Mouse (Mus musculus) left cerebral cortex, postnatal 4 days (tissue): ENCODE data around the gene Ccdc65. TPM values are rescaled to one million over a fixed set of nuclear protein-coding genes. Genes with fewer than 3 reads are reported as not detected.

Experiments
- DNase-seq: peaks from one replicate; pipeline ENCODE4 v3.0.0-alpha.2; 2022
- intact Hi-C: fragments of 180-260 bp; cut with DNase I; formaldehyde crosslinking; loops from one replicate; pipeline ENCODE4 v1.15.1; 2025
- total RNA-seq, 2 experiments: library from RNA; stranded (reverse); gene quantifications; 2 replicates each; pipeline ENCODE4 v1.2.3; 2021

Ccdc65 gene
- total RNA-seq, result 10 to 100 TPM in 1 of 2 experiments, 1 to 10 TPM in 1; 9.9 to 10.3 TPM

GRCm38 (mm10) chr15:98707766-98708372 lies at the start of gene Ccdc65:
Ccdc65 (plus strand) TSS chr15:98708207.
- intact Hi-C loops, result no loop called here
- peak; percentile 85 for DNase-seq

GRCm38 (mm10) chr15:98662198-98662566 lies 45.8 kb upstream of the Ccdc65 start:
- intact Hi-C loops, result loop anchor here (5.0 kb wide), 2 partner anchors 35 to 135 kb away; no protein-coding TSS in a partner anchor
- no peak for DNase-seq

DNA sequence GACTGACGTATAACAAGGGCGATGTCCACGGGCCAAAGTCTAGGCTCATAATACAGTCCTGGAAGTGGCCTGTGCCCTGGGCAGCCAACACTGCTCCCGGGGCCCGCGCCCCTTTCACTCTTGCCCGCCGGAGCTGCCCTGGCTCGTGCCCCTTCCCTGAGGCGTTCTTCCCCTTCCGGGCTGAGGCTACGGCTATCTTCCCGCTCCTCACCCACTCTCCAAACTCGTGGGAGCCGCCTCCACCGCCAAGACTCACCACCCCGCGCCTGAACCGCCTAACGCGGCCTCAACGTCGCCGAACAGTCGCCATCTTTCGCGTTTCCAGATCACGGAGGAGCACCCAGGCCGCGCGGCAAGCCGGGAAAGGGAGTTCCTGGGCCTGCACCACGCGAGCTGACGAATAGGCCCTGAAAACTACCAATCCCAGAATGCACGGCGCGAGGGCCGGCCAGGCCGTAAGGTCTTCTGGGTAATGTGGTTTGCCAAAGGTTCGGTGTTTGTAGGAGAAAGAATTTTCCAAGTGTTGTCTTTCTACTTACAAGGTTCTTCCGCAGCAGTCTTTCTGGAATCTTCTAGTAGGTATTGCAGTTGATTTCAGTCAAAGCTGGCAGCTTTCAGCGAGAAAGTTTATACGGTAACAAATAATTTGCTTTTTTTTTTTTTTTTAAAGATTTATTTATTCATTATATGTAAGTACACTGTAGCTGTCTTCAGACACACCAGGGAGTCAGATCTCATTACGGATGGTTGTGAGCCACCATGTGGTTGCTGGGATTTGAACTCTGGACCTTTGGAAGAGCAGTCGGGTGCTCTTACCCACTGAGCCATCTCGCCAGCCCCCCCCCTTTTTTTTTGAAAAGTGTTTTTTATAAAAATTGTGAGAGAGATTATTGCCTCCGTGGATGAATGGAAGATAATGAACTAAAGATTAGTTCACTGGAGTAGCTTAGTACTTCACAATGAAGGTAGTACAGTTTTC lies 45.2 kb upstream of the Ccdc65 start, which contains the start of gene Ddx23:
Ddx23 (minus strand) TSS at position 328 of the 979 bp plus-strand sequence.
- intact Hi-C loops, result loop anchor here (5.0 kb wide), 2 partner anchors 34 to 134 kb away; no protein-coding TSS in a partner anchor

DNA sequence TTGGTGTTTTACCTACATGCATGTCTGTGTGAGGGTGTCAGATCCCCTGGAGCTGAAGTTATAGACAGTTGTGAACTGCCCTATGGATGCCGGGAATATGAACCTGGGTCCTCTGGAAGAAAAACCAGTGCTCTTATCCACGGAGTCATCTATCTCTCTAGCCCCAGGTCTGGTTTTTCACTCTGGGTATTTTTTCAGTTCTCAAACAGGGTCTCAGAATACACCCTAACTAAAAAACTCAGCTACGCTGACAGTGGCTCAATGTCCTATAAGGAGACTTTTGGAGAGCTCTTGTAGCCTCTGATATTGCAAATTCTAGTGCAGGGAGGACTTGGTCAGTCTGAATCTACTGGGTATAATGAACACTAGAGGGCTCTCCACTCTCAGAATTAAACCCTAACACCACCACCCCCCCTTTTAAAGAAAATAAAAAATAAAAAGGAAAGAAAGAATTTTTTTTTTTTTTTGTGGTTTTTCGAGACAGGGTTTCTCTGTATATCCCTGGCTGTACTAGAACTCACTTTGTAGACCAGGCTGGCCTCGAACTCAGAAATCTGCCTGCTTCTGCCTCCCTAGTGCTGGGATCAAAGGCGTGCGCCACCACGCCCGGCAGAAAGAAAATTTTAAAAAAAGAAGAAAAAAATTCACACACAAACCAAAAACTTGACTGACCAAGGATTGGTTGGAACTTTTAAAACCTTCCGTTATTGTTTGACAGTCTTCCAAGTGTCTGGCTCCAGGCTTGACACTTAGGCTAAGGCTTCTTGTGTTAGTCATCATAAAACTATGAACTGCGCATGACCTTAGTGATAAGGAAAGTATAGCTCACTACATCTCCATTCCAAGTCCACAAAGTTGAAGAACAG lies 43.7 kb upstream of the Ccdc65 start:
- no peak for DNase-seq

More for the DNA sequence above, 45.2 kb upstream of the Ccdc65 start, which contains the start of gene Ddx23:
- DNase-seq, result peak; percentile 96

GRCm38 (mm10) chr15:98672592-98672991 lies 35.4 kb upstream of the Ccdc65 start:
- intact Hi-C loops, result no loop called here
- no peak for DNase-seq

More for the DNA sequence above, 43.7 kb upstream of the Ccdc65 start:
- intact Hi-C loops, result loop anchor here (5.0 kb wide), 2 partner anchors 33 to 133 kb away; no protein-coding TSS in a partner anchor

GRCm38 (mm10) chr15:98673732-98674131 lies 34.3 kb upstream of the Ccdc65 start:
- no peak for DNase-seq
- intact Hi-C loops, result no loop called here

DNA sequence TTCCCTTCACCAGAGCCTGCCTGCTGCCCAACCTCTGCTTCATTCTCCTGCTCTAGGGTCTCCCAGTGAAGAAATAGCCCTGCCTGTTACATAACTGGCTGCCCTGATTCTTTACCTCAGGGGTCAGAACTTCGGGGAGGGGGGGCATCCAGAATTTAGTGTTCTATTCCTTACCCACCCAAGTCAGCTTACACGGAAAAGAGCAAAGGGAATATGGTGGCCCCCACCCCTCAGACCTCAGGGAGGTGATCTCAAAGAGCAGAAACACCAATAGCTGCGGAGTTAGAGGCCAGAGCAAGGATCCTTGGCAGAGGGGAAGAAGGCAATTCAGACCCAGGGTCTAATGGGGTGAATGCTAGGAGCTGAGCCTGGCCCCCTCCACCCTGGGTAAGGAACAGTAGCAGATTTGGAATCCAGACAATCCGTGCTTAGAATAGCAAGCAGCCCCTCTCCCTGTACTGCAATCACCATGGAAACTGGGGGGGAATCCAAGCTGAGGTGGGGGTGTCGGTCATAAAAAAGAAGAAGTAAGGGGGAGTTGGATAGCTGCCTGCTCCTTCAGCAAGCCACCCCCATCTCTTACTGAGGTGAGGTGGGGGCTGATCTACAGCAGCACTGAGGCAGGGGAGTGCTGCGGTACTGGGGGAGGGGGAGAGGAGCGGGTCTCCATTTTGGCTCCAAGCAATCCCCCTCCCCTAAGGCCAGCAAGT lies 33.6 kb upstream of the Ccdc65 start:
- DNase-seq, result peak; percentile 39
- intact Hi-C loops, result no loop called here

- no peak for DNase-seq
- intact Hi-C loops, result no loop called here
These were observed 32.9 kb upstream of the Ccdc65 start for GRCm38 (mm10) chr15:98674994-98675545.

DNA sequence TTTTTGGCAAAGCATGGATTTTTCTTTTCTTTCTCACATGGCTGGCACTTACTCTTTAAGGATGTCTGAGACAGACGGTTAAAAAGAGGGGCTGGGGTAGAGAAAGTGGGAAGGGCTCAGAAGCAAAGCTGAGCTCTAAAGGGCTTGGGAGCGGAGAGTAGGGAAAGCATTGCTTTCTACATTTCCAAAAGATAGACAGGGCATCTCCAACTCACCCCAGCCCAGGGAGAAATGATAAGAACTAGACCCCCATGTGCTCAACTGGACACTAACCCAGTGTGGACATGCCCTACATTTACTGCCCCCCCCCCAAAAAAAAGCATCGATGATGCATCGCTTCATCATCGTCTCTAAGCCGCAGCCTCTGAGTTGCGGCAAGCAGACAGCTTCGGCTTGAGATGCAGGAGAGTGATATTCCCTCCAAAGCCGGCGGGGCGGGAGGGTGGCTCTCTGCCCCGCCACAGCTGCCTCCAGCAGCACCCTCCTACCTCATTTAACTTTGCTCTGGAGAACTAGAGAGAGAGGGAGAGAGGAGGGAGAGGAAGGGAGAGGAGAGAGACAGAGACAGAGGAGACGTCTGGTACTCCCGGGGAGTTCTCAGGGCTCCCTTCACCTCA lies 32.3 kb upstream of the Ccdc65 start:
- no peak for DNase-seq
- intact Hi-C loops, result no loop called here

GRCm38 (mm10) chr15:98676471-98676870 lies 31.5 kb upstream of the Ccdc65 start:
- intact Hi-C loops, result no loop called here
- DNase-seq, result peak; percentile 42

- DNase-seq, result peak; percentile 84
- intact Hi-C loops, result no loop called here
These were observed 30.9 kb upstream of the Ccdc65 start, which contains the start of gene Rnd1 for GRCm38 (mm10) chr15:98676940-98677728. Rnd1 (minus strand) TSS chr15:98677461.

- intact Hi-C loops, result no loop called here
These were observed 30.0 kb upstream of the Ccdc65 start for GRCm38 (mm10) chr15:98677977-98678376.

DNA sequence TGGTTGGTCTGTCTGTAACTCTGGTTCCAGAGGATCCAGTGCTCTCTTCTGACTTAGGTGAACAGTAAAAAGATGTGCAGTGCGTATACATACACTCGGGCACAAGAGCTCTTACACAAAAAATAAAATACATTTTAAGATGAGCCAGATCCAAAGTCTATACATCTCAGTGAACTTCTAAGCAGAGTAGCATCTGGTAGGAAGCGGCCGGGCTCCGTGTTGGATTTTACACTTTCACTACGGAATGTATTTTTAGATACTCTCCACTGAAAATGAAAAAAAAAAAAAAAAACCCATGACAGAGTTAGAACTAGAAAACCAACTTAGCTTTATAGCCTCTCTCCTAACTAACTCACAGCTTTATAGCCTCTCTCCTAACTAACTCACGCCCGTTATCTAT lies 27.3 kb upstream of the Ccdc65 start:
- DNase-seq, result no peak
- intact Hi-C loops, result no loop called here

More at GRCm38 (mm10) chr15:98677977-98678376, 30.0 kb upstream of the Ccdc65 start:
- no peak for DNase-seq

DNA sequence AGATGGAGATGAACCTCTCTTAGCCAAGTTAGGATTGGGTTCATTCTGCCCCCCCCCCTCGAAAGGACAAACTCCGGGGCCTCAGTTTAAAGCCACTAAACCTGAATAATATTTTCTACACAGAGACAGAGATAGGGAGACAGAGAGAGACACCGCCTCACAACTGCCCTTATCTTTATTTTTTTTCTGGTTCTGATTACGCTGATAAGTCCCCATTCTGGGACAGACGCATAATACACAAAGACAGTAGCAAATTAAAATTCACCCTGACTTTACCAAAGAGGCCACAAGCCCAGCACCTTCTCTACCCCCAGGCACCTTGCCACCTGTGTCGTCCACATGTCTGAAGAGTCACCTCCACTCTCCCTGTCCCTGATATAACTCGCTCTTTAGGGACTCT lies 26.4 kb upstream of the Ccdc65 start:
- intact Hi-C loops, result no loop called here
- no peak for DNase-seq

GRCm38 (mm10) chr15:98683177-98683576 lies 24.8 kb upstream of the Ccdc65 start:
- DNase-seq, result no peak
- intact Hi-C loops, result no loop called here

DNA sequence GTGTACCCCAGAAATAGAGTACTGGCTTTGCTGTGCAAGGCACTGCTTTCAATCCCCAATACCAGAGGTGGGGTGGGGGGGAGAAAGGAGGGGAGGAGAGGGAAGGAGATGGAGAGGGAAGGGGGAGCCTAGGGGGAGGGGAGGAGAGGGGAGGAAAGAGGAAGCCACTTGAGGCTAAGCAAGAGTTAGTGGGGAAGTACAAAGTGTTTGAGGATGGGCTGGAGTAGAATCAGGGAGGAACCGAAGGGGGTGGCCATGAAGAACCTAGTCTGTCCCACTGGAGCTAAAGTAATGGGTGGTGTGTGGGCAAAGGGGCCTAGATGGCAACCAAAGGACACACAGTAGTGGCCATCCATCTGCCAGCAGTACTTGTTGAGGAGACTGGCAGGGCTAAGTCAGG lies 24.3 kb upstream of the Ccdc65 start:
- intact Hi-C loops, result no loop called here
- DNase-seq, result no peak

DNA sequence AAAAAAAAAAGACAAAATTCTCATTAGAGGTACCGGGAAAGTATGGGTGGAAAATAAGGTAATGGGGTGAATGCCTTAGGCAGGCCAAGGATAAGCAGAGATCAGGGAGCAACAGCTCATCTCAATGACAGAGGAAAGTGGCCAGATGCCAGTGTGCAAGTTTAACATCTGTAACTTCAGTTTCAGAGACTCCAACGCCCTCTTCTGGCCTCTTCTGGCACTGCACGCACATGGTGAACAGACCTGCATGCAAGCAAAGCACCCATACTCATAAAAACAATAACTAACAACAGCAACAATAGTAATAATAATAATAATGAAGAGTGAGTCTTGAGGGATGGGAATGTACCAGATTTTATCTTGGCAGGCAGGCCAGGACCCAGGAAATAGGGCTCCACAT lies 22.1 kb upstream of the Ccdc65 start:
- no peak for DNase-seq
- intact Hi-C loops, result no loop called here

GRCm38 (mm10) chr15:98689682-98690081 lies 18.3 kb upstream of the Ccdc65 start:
- no peak for DNase-seq

More at GRCm38 (mm10) chr15:98689682-98690081, 18.3 kb upstream of the Ccdc65 start:
- intact Hi-C loops, result no loop called here
